Mouse (Mus musculus): ENCODE measurements around the gene Ube2e2. TPM values are rescaled to one million over a fixed set of nuclear protein-coding genes. Genes with fewer than 3 reads are reported as not detected.
"Not testable (repeated sequence)": the region's sequence is repeated elsewhere in the genome, so short reads cannot be mapped to it uniquely, and the experiment has no call there.

Gene Ube2e2
- polyA plus RNA-seq, 1 experiment, result not detected

GRCm38 (mm10) chr14:18555287-18555686 is 338.8 kb downstream of the Ube2e2 start:
- no peak for TF ChIP-seq POLR2A (IDR thresholded peaks at IDR 0.05; ENCODE audit: insufficient read depth, low read depth, low read length)
- no peak for TF ChIP-seq CTCF (IDR thresholded peaks at IDR 0.05; ENCODE audit: insufficient read depth, low read depth, low read length)
- Histone ChIP-seq H3K4me3 (ENCODE audit: insufficient read depth, low read depth, low read length) (no peak overlapping the region), H3K27ac (ENCODE audit: insufficient read depth, low read depth, low read length) (no peak overlapping the region), H3K4me1 (ENCODE audit: control insufficient read depth, insufficient read depth, low read length) (peaks cover 6% of the 10 kb centered on the region; the same call in 1 of the 2 replicates)
- 61% methylated on average over 1 of the region's 1 CpGs for WGBS

DNA sequence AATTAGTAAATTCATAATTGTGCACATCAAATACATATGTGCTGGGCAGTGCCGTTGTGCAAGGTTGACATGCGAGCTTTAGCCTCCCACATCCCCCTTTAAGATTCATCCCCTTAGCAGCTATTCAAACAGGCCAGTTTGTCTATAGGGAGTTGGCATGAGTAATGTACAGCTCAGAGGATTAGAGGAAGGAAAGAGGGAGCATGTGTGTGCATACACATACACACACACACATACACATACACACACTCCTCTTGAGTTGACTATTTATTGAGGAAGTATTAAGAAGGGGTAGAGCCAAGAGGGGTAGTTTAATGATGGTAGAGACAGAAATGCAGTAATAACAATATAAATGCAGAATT is 339.5 kb downstream of the Ube2e2 start:
- Histone ChIP-seq H3K4me3 (ENCODE audit: insufficient read depth, low read depth, low read length) (no peak overlapping the region), H3K4me1 (ENCODE audit: control insufficient read depth, insufficient read depth, low read length) (peaks cover 6% of the 10 kb centered on the region; the same call in 1 of the 2 replicates), H3K27ac (ENCODE audit: insufficient read depth, low read depth, low read length) (peak overlapping the region; percentile 79)
- no peak for TF ChIP-seq POLR2A (IDR thresholded peaks at IDR 0.05; ENCODE audit: insufficient read depth, low read depth, low read length)
- TF ChIP-seq CTCF (IDR thresholded peaks at IDR 0.05; ENCODE audit: insufficient read depth, low read depth, low read length), result no peak
- 54% methylated on average over 2 of the region's 2 CpGs for WGBS

- 19% methylated on average over 3 of the region's 3 CpGs for WGBS
- Histone ChIP-seq H3K4me3 (ENCODE audit: insufficient read depth, low read depth, low read length) (no peak overlapping the region), H3K4me1 (ENCODE audit: control insufficient read depth, insufficient read depth, low read length) (peaks cover 6% of the 10 kb centered on the region; the same call in 1 of the 2 replicates), H3K27ac (ENCODE audit: insufficient read depth, low read depth, low read length) (peak overlapping the region; percentile 79)
- no peak for TF ChIP-seq CTCF (IDR thresholded peaks at IDR 0.05; ENCODE audit: insufficient read depth, low read depth, low read length)
- TF ChIP-seq POLR2A (IDR thresholded peaks at IDR 0.05; ENCODE audit: insufficient read depth, low read depth, low read length), result no peak
These were observed 340.0 kb downstream of the Ube2e2 start for GRCm38 (mm10) chr14:18553987-18554626.

GRCm38 (mm10) chr14:18547541-18547940 is 346.5 kb downstream of the Ube2e2 start:
- WGBS, result 47% methylated on average over 5 of the region's 5 CpGs
- TF ChIP-seq POLR2A (IDR thresholded peaks at IDR 0.05; ENCODE audit: insufficient read depth, low read depth, low read length), result no peak
- no peak for TF ChIP-seq CTCF (IDR thresholded peaks at IDR 0.05; ENCODE audit: insufficient read depth, low read depth, low read length)
- Histone ChIP-seq H3K4me1 (ENCODE audit: control insufficient read depth, insufficient read depth, low read length) (no peaks in the 10 kb centered on the region; the same call in 1 of the 2 replicates), H3K4me3 (ENCODE audit: insufficient read depth, low read depth, low read length) (no peak overlapping the region), H3K27ac (ENCODE audit: insufficient read depth, low read depth, low read length) (no peak overlapping the region)

DNA sequence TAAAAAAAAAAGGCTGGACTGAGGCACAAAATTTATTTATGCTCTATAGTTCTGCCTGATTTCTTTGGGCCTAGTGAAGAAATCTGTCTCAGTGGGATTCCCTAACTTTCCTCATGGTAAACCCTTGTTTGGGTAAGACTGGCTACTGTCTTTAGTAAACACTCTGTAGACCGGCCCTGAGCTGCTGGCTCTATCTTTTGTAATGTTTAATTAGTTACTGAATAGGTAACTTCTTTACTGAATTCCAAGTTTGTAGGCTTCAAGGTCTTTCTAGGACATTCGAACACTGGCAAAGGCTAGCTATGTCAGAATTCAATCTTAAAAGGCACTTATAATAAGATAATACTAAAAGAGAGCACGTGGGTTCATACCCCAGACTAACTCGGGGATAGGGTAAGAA is 355.0 kb downstream of the Ube2e2 start:
- not testable (repeated sequence) for H3K4me1 ChIP-seq (ENCODE audit: control insufficient read depth, insufficient read depth, low read length); H3K4me3 ChIP-seq (ENCODE audit: insufficient read depth, low read depth, low read length); H3K27ac ChIP-seq (ENCODE audit: insufficient read depth, low read depth, low read length)
- WGBS, result 69% methylated on average over 4 of the region's 4 CpGs

- no peak overlapping the region for H3K27ac ChIP-seq (ENCODE audit: insufficient read depth, low read depth, low read length)
- TF ChIP-seq CTCF (IDR thresholded peaks at IDR 0.05; ENCODE audit: insufficient read depth, low read depth, low read length) (no peak), POLR2A (IDR thresholded peaks at IDR 0.05; ENCODE audit: insufficient read depth, low read depth, low read length) (no peak)
- 73% methylated on average over 2 of the region's 2 CpGs for WGBS
- H3K4me3 ChIP-seq (ENCODE audit: insufficient read depth, low read depth, low read length), result no peak overlapping the region
- H3K4me1 ChIP-seq (ENCODE audit: control insufficient read depth, insufficient read depth, low read length), result no peaks in the 10 kb centered on the region
These were observed 363.2 kb downstream of the Ube2e2 start for GRCm38 (mm10) chr14:18530899-18531298.

GRCm38 (mm10) chr14:18530496-18530895 is 363.6 kb downstream of the Ube2e2 start:
- 90% methylated on average over 4 of the region's 4 CpGs for WGBS
- no peaks in the 10 kb centered on the region for H3K4me1 ChIP-seq (ENCODE audit: control insufficient read depth, insufficient read depth, low read length)
- H3K4me3 ChIP-seq (ENCODE audit: insufficient read depth, low read depth, low read length), result no peak overlapping the region
- no peak overlapping the region for H3K27ac ChIP-seq (ENCODE audit: insufficient read depth, low read depth, low read length)
- no peak for TF ChIP-seq CTCF (IDR thresholded peaks at IDR 0.05; ENCODE audit: insufficient read depth, low read depth, low read length)
- no peak for TF ChIP-seq POLR2A (IDR thresholded peaks at IDR 0.05; ENCODE audit: insufficient read depth, low read depth, low read length)

All from olfactory bulb, adult 2 months (tissue).